Mouse (Mus musculus) kidney, embryonic 14.5 days (tissue): ENCODE data around the gene Myl3. TPM values are rescaled to one million over a fixed set of nuclear protein-coding genes. Genes with fewer than 3 reads are reported as not detected.

Experiments used
- ATAC-seq: fragments of 200-750 bp; cut with Nextera tagmentation; 2 replicates; pipeline ENCODE4 v1.8.0; 2017; ENCODE audit warnings: moderate number of reproducible peaks, mild to moderate bottlenecking, moderate TSS enrichment, moderate library complexity; ENCODE audit not compliant: low FRiP score, low TSS enrichment
- H3K27ac ChIP-seq: fragments of 300-500 bp; sonication (generic); 2 replicates; pipeline ENCODE4 v1.5.1; 2014; ENCODE audit warnings: low read depth, mild to moderate bottlenecking, low read length, moderate library complexity, mixed read lengths
- H3K27me3 ChIP-seq: fragments of 300-500 bp; sonication (generic); 2 replicates; pipeline ENCODE4 v1.6.1; 2014; ENCODE audit warnings: mild to moderate bottlenecking, low read length; ENCODE audit not compliant: control insufficient read depth, insufficient read depth
- H3K36me3 ChIP-seq: fragments of 300-500 bp; sonication (generic); 2 replicates; pipeline ENCODE4 v1.6.1; 2014; ENCODE audit warnings: low read length, mixed read lengths; ENCODE audit not compliant: control insufficient read depth, insufficient read depth
- H3K4me1 ChIP-seq: fragments of 300-500 bp; sonication (generic); 2 replicates; pipeline ENCODE4 v1.6.1; 2014; ENCODE audit warnings: low read length, mixed read lengths; ENCODE audit not compliant: control insufficient read depth, insufficient read depth
- H3K4me2 ChIP-seq: fragments of 300-500 bp; sonication (generic); replicated peaks from 2 replicates; pipeline ENCODE4 v1.6.1; 2014; ENCODE audit warnings: low read depth, mild to moderate bottlenecking, low read length
- H3K4me3 ChIP-seq: fragments of 300-500 bp; sonication (generic); 2 replicates; pipeline ENCODE4 v1.5.1; 2014; ENCODE audit warnings: mild to moderate bottlenecking, low read length
- H3K9ac ChIP-seq: fragments of 300-500 bp; sonication (generic); 2 replicates; pipeline ENCODE4 v1.6.1; 2014; ENCODE audit warnings: low read depth, mild to moderate bottlenecking, low read length, moderate library complexity
- H3K9me3 ChIP-seq: fragments of 300-500 bp; sonication (generic); 2 replicates; pipeline ENCODE4 v1.6.1; 2016; ENCODE audit warnings: low read length; ENCODE audit not compliant: control insufficient read depth
- WGBS: fragments of 180-500 bp; shearing (Covaris S2); extraction: QIAGEN DNeasy Blood & Tissue Kit; methylation state at CpG from one replicate; pipeline ENCODE4 v1.1.7; 2014; 5-methylcytosine and 5-hydroxymethylcytosine counted together
- polyA plus RNA-seq: library from polyadenylated mRNA; unstranded; fragments of >200 nt; fragmentation: Nextera tagmentation; extraction: Ambion mirVana; gene quantifications from 2 replicates; pipeline ENCODE4 v1.2.1, GENCODE M21; 2014

The Myl3 gene
- polyA plus RNA-seq = 0.96 and 1.4 TPM in 2 replicates

- Histone ChIP-seq H3K27ac (peak within 1 kb of the TSS; percentile 86), H3K36me3 (no peaks in the 10 kb centered on the region; the same call in 1 of the 2 replicates), H3K4me3 (peak within 1 kb of the TSS; percentile 73), H3K4me2 (peak within 1 kb of the TSS; percentile 89), H3K27me3 (peaks cover 7% of the 10 kb centered on the region; the same call in 1 of the 2 replicates), H3K9ac (peak within 1 kb of the TSS; percentile 88), H3K9me3 (no peaks in the 10 kb centered on the region), H3K4me1 (peaks cover 37% of the 10 kb centered on the region)
- ATAC-seq = no peak
- 2% methylated on average over 17 of the region's 17 CpGs for WGBS
Measured at GRCm38 (mm10) chr9:110741711-110742294, at the start of gene Myl3. Gene Myl3 (plus strand): TSS chr9:110741861.

GRCm38 (mm10) chr9:110695165-110695755 lies 46.4 kb upstream of the Myl3 start:
- Histone ChIP-seq H3K4me2 (no peak overlapping the region), H3K9me3 (no peaks in the 10 kb centered on the region), H3K4me1 (no peaks in the 10 kb centered on the region), H3K4me3 (no peak overlapping the region), H3K27ac (no peak overlapping the region), H3K36me3 (peaks cover 12% of the 10 kb centered on the region; the same call in 1 of the 2 replicates), H3K9ac (no peak overlapping the region), H3K27me3 (no peaks in the 10 kb centered on the region)
- ATAC-seq = no peak
- WGBS = 85% methylated on average over 4 of the region's 4 CpGs

GRCm38 (mm10) chr9:110696427-110696826 lies 45.2 kb upstream of the Myl3 start:
- whole genome bisulfite sequencing = 92% methylated on average over 5 of the region's 5 CpGs

GRCm38 (mm10) chr9:110697465-110697864 lies 44.2 kb upstream of the Myl3 start:
- WGBS = 87% methylated on average over 3 of the region's 3 CpGs
- ATAC-seq = no peak

More at GRCm38 (mm10) chr9:110696427-110696826, 45.2 kb upstream of the Myl3 start:
- Histone ChIP-seq H3K9ac (no peak overlapping the region), H3K4me1 (no peaks in the 10 kb centered on the region), H3K27ac (no peak overlapping the region), H3K36me3 (peaks cover 12% of the 10 kb centered on the region; the same call in 1 of the 2 replicates), H3K4me3 (no peak overlapping the region), H3K4me2 (no peak overlapping the region), H3K27me3 (no peaks in the 10 kb centered on the region), H3K9me3 (no peaks in the 10 kb centered on the region)
- no peak for ATAC-seq

GRCm38 (mm10) chr9:110699574-110699973 lies 42.1 kb upstream of the Myl3 start:
- Histone ChIP-seq H3K36me3 (peaks cover 8% of the 10 kb centered on the region; the same call in 1 of the 2 replicates), H3K27me3 (no peaks in the 10 kb centered on the region), H3K27ac (no peak overlapping the region), H3K9ac (no peak overlapping the region), H3K9me3 (no peaks in the 10 kb centered on the region), H3K4me1 (no peaks in the 10 kb centered on the region), H3K4me3 (no peak overlapping the region), H3K4me2 (no peak overlapping the region)
- ATAC-seq = no peak
- 96% methylated on average over 3 of the region's 3 CpGs for WGBS

More at GRCm38 (mm10) chr9:110697465-110697864, 44.2 kb upstream of the Myl3 start:
- Histone ChIP-seq H3K36me3 (peaks cover 12% of the 10 kb centered on the region; the same call in 1 of the 2 replicates), H3K27me3 (no peaks in the 10 kb centered on the region), H3K9me3 (no peaks in the 10 kb centered on the region), H3K4me3 (no peak overlapping the region), H3K27ac (no peak overlapping the region), H3K4me1 (no peaks in the 10 kb centered on the region), H3K9ac (no peak overlapping the region), H3K4me2 (no peak overlapping the region)

- WGBS = 76% methylated on average over 11 of the region's 12 CpGs
- H3K4me3 ChIP-seq = no peak overlapping the region
- peaks cover 7% of the 10 kb centered on the region; the same call in 1 of the 2 replicates for H3K36me3 ChIP-seq
- H3K4me1 ChIP-seq = no peaks in the 10 kb centered on the region
- ATAC-seq = no peak
- H3K4me2 ChIP-seq = no peak overlapping the region
- H3K9me3 ChIP-seq = no peaks in the 10 kb centered on the region
- H3K27ac ChIP-seq = no peak overlapping the region
- H3K9ac ChIP-seq = no peak overlapping the region
- H3K27me3 ChIP-seq = no peaks in the 10 kb centered on the region
Measured at GRCm38 (mm10) chr9:110701114-110702032, 40.3 kb upstream of the Myl3 start.

GRCm38 (mm10) chr9:110702848-110703247 lies 38.8 kb upstream of the Myl3 start:
- ATAC-seq = no peak
- Histone ChIP-seq H3K4me1 (no peaks in the 10 kb centered on the region), H3K9ac (no peak overlapping the region), H3K27me3 (no peaks in the 10 kb centered on the region), H3K4me2 (no peak overlapping the region), H3K36me3 (peaks cover 7% of the 10 kb centered on the region; the same call in 1 of the 2 replicates), H3K27ac (no peak overlapping the region), H3K9me3 (no peaks in the 10 kb centered on the region), H3K4me3 (no peak overlapping the region)
- 84% methylated on average over 1 of the region's 1 CpGs for WGBS

GRCm38 (mm10) chr9:110703951-110704350 lies 37.7 kb upstream of the Myl3 start:
- no peaks in the 10 kb centered on the region for H3K27me3 ChIP-seq
- H3K4me1 ChIP-seq = no peaks in the 10 kb centered on the region
- peaks cover 7% of the 10 kb centered on the region; the same call in 1 of the 2 replicates for H3K36me3 ChIP-seq
- no peak overlapping the region for H3K9ac ChIP-seq
- H3K27ac ChIP-seq = no peak overlapping the region
- ATAC-seq = no peak
- no peak overlapping the region for H3K4me2 ChIP-seq
- no peak overlapping the region for H3K4me3 ChIP-seq
- WGBS = 73% methylated on average over 6 of the region's 6 CpGs
- H3K9me3 ChIP-seq = no peaks in the 10 kb centered on the region
